Mouse (Mus musculus) hindbrain, embryonic 16.5 days (tissue): Measurements from ENCODE around the gene Farp1. TPM values are rescaled to one million over a fixed set of nuclear protein-coding genes. Genes with fewer than 3 reads are reported as not detected.
A peak's percentile ranks its signal among the peaks of the same experiment; 100 is the strongest.
"Not testable (repeated sequence)": the region's sequence is repeated elsewhere in the genome, so short reads cannot be mapped to it uniquely, and the experiment has no call there.

Source experiments
- ATAC-seq: fragments of 200-750 bp; cut with Nextera tagmentation; 2 replicates; pipeline ENCODE4 v1.8.0; 2017; ENCODE audit warnings: moderate TSS enrichment, moderate library complexity
- H3K27ac ChIP-seq: fragments of 300-500 bp; sonication (generic); 2 replicates; pipeline ENCODE4 v1.5.1; 2014; ENCODE audit warnings: low read depth, mild to moderate bottlenecking, control low read depth, low read length, moderate library complexity
- H3K27me3 ChIP-seq: fragments of 300-500 bp; sonication (generic); replicated peaks from 2 replicates; pipeline ENCODE4 v1.6.1; 2014; ENCODE audit warnings: low read length; ENCODE audit not compliant: control insufficient read depth, insufficient read depth
- H3K36me3 ChIP-seq: fragments of 300-500 bp; sonication (generic); 2 replicates; pipeline ENCODE4 v1.6.1; 2014; ENCODE audit warnings: mild to moderate bottlenecking, low read length, moderate library complexity, mixed read lengths; ENCODE audit not compliant: control insufficient read depth, insufficient read depth
- H3K4me1 ChIP-seq: fragments of 300-500 bp; sonication (generic); 2 replicates; pipeline ENCODE4 v1.6.1; 2014; ENCODE audit warnings: low read depth, low read length; ENCODE audit not compliant: control insufficient read depth, insufficient read depth
- H3K4me2 ChIP-seq: fragments of 300-500 bp; sonication (generic); 2 replicates; pipeline ENCODE4 v1.6.1; 2014; ENCODE audit warnings: mild to moderate bottlenecking, low read length, control low read depth, moderate library complexity
- H3K4me3 ChIP-seq: fragments of 300-500 bp; sonication (generic); 2 replicates; pipeline ENCODE4 v1.5.1; 2014; ENCODE audit warnings: mild to moderate bottlenecking, low read length, control low read depth, moderate library complexity
- H3K9ac ChIP-seq: fragments of 300-500 bp; sonication (generic); 2 replicates; pipeline ENCODE4 v1.6.1; 2014; ENCODE audit warnings: low read depth, mild to moderate bottlenecking, control low read depth, low read length, moderate library complexity
- H3K9me3 ChIP-seq: fragments of 300-500 bp; sonication (generic); 2 replicates; pipeline ENCODE4 v1.6.1; 2014; ENCODE audit warnings: mild to moderate bottlenecking, low read length, moderate library complexity; ENCODE audit not compliant: control insufficient read depth
- WGBS: fragments of 180-500 bp; shearing (Covaris S2); extraction: QIAGEN DNeasy Blood & Tissue Kit; methylation state at CpG from one replicate; pipeline ENCODE4 v1.1.7; 2014; 5-methylcytosine and 5-hydroxymethylcytosine counted together
- polyA plus RNA-seq: library from polyadenylated mRNA; unstranded; fragments of >200 nt; fragmentation: Nextera tagmentation; extraction: Ambion mirVana; gene quantifications from 2 replicates; pipeline ENCODE4 v1.2.1, GENCODE M21; 2015

Farp1 gene
- polyA plus RNA-seq, 1 experiment from 2014 or later: 28.9 TPM

DNA sequence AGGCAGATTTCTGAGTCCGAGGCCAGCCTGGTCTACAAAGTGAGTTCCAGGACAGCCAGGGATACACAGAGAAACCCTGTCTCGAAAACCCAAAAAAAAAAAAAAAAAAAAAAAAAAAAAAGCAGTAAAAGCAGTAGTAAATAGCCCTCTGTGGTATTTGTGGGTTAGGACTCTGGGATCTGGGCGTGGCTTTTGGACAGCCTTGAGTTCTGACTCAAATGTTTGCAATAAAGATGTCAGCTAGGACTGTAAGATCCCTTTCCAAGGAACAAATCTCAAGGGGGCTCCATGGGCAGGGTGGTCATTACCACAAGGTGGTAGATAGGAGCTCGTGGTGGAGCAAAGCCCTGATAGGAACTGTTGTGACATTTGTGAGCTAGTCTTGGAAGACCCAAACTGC is 16.0 kb downstream of the Farp1 start:
- WGBS: 91% methylated on average over 3 of the region's 4 CpGs
- H3K4me2 ChIP-seq, H3K4me3 ChIP-seq, H3K27me3 ChIP-seq, H3K36me3 ChIP-seq, ATAC-seq, H3K27ac ChIP-seq, H3K9ac ChIP-seq, H3K9me3 ChIP-seq: not testable (repeated sequence)
- H3K4me1 ChIP-seq: peaks cover 18% of the 10 kb centered on the region

GRCm38 (mm10) chr14:121053020-121053518 is 18.1 kb downstream of the Farp1 start:
- peak overlapping the region; percentile 56 for H3K27ac ChIP-seq
- ATAC-seq: peak; percentile 29; the same call in 1 of the 2 replicates

GRCm38 (mm10) chr14:121054062-121054461 is 19.1 kb downstream of the Farp1 start:
- no peak overlapping the region for H3K9ac ChIP-seq
- no peak overlapping the region for H3K27ac ChIP-seq
- H3K27me3 ChIP-seq: no peaks in the 10 kb centered on the region
- ATAC-seq: no peak
- no peaks in the 10 kb centered on the region for H3K36me3 ChIP-seq
- 65% methylated on average over 5 of the region's 5 CpGs for WGBS
- peaks cover 23% of the 10 kb centered on the region for H3K4me1 ChIP-seq
- no peak overlapping the region for H3K4me3 ChIP-seq
- no peaks in the 10 kb centered on the region for H3K9me3 ChIP-seq
- H3K4me2 ChIP-seq: no peak overlapping the region

More at GRCm38 (mm10) chr14:121053020-121053518, 18.1 kb downstream of the Farp1 start:
- WGBS: 12% methylated on average over 5 of the region's 5 CpGs
- H3K9me3 ChIP-seq: no peaks in the 10 kb centered on the region
- no peaks in the 10 kb centered on the region for H3K36me3 ChIP-seq
- peak overlapping the region; percentile 17; the same call in 1 of the 2 replicates for H3K9ac ChIP-seq
- no peaks in the 10 kb centered on the region for H3K27me3 ChIP-seq
- H3K4me1 ChIP-seq: peaks cover 17% of the 10 kb centered on the region
- peak overlapping the region; percentile 6; the same call in 1 of the 2 replicates for H3K4me3 ChIP-seq
- H3K4me2 ChIP-seq: 0 out of 2 replicates have a peak overlapping the region, but pooled peaks have one; percentile 23

GRCm38 (mm10) chr14:121057750-121058149 is 22.8 kb downstream of the Farp1 start:
- H3K36me3 ChIP-seq: no peaks in the 10 kb centered on the region
- H3K4me3 ChIP-seq: no peak overlapping the region
- H3K4me2 ChIP-seq: no peak overlapping the region
- H3K4me1 ChIP-seq: peaks cover 40% of the 10 kb centered on the region
- H3K9ac ChIP-seq: no peak overlapping the region
- no peak overlapping the region for H3K27ac ChIP-seq
- no peaks in the 10 kb centered on the region for H3K27me3 ChIP-seq
- no peaks in the 10 kb centered on the region for H3K9me3 ChIP-seq
- no peak for ATAC-seq
- WGBS: 96% methylated on average over 5 of the region's 5 CpGs

- Histone ChIP-seq H3K4me2 (no peak overlapping the region), H3K27ac (no peak overlapping the region), H3K9me3 (no peaks in the 10 kb centered on the region), H3K36me3 (no peaks in the 10 kb centered on the region), H3K4me3 (no peak overlapping the region), H3K4me1 (peaks cover 42% of the 10 kb centered on the region), H3K27me3 (no peaks in the 10 kb centered on the region), H3K9ac (no peak overlapping the region)
- WGBS: 100% methylated on average over 1 of the region's 1 CpGs
- ATAC-seq: no peak
These were observed 23.5 kb downstream of the Farp1 start for GRCm38 (mm10) chr14:121058481-121058880.

- H3K4me3 ChIP-seq: no peak overlapping the region
- no peak overlapping the region for H3K9ac ChIP-seq
- ATAC-seq: peak; percentile 24
- no peaks in the 10 kb centered on the region for H3K9me3 ChIP-seq
- H3K36me3 ChIP-seq: no peaks in the 10 kb centered on the region
- no peak overlapping the region for H3K4me2 ChIP-seq
- H3K27me3 ChIP-seq: no peaks in the 10 kb centered on the region
- 25% methylated on average over 10 of the region's 10 CpGs for WGBS
- no peak overlapping the region for H3K27ac ChIP-seq
- H3K4me1 ChIP-seq: peaks cover 42% of the 10 kb centered on the region
These were observed 24.3 kb downstream of the Farp1 start for GRCm38 (mm10) chr14:121059266-121059665.

- no peak for ATAC-seq
These were observed 25.5 kb downstream of the Farp1 start for GRCm38 (mm10) chr14:121060484-121060883.

GRCm38 (mm10) chr14:121061686-121062085 is 26.7 kb downstream of the Farp1 start:
- no peaks in the 10 kb centered on the region for H3K27me3 ChIP-seq

More at GRCm38 (mm10) chr14:121060484-121060883, 25.5 kb downstream of the Farp1 start:
- Histone ChIP-seq H3K9me3 (no peaks in the 10 kb centered on the region), H3K36me3 (no peaks in the 10 kb centered on the region), H3K4me1 (peaks cover 42% of the 10 kb centered on the region), H3K27me3 (no peaks in the 10 kb centered on the region), H3K9ac (no peak overlapping the region), H3K27ac (no peak overlapping the region), H3K4me3 (no peak overlapping the region), H3K4me2 (no peak overlapping the region)
- 75% methylated on average over 11 of the region's 11 CpGs for WGBS

GRCm38 (mm10) chr14:121062238-121063082 is 27.5 kb downstream of the Farp1 start:
- Histone ChIP-seq H3K4me3 (no peak overlapping the region), H3K27me3 (no peaks in the 10 kb centered on the region), H3K4me2 (peak overlapping the region; percentile 23; the same call in 1 of the 2 replicates), H3K9me3 (no peaks in the 10 kb centered on the region), H3K27ac (peak overlapping the region; percentile 76), H3K4me1 (peaks cover 42% of the 10 kb centered on the region), H3K36me3 (no peaks in the 10 kb centered on the region), H3K9ac (peak overlapping the region; percentile 33; the same call in 1 of the 2 replicates)
- peak; percentile 83 for ATAC-seq
- WGBS: 9% methylated on average over 14 of the region's 14 CpGs

More at GRCm38 (mm10) chr14:121061686-121062085, 26.7 kb downstream of the Farp1 start:
- Histone ChIP-seq H3K9ac (no peak overlapping the region), H3K9me3 (no peaks in the 10 kb centered on the region), H3K4me2 (no peak overlapping the region), H3K4me3 (no peak overlapping the region), H3K27ac (peak overlapping the region; percentile 76), H3K36me3 (no peaks in the 10 kb centered on the region), H3K4me1 (peaks cover 42% of the 10 kb centered on the region)
- 71% methylated on average over 4 of the region's 4 CpGs for WGBS
- ATAC-seq: no peak
